Mouse (Mus musculus) heart, embryonic 14.5 days (tissue): ENCODE measurements around the gene Ephx1. TPM values are rescaled to one million over a fixed set of nuclear protein-coding genes. Genes with fewer than 3 reads are reported as not detected.
A peak's percentile ranks its signal among the peaks of the same experiment; 100 is the strongest.
"Not testable (repeated sequence)": the region's sequence is repeated elsewhere in the genome, so short reads cannot be mapped to it uniquely, and the experiment has no call there.

Experiments
- ATAC-seq: fragments of 200-750 bp; cut with Nextera tagmentation; 2 replicates; pipeline ENCODE4 v1.8.0; 2017; ENCODE audit warnings: low read depth, moderate TSS enrichment; ENCODE audit not compliant: insufficient number of reproducible peaks, insufficient read depth, low FRiP score
- H3K27ac ChIP-seq, 2 experiments: fragments of 200-500 bp in 1 of 2; fragments of 300-500 bp in 1 of 2; sonication (generic) in 1 of 2; replicated peaks in 1 of 2; 2 replicates each; pipeline ENCODE4 v1.5.1; 2012 to 2014; ENCODE audit warnings: low read depth in 2 of 2, low read length in 2 of 2, control low read depth in 1 of 2, mild to moderate bottlenecking in 1 of 2, mixed read lengths in 1 of 2; ENCODE audit not compliant: control insufficient read depth in 1 of 2, insufficient read depth in 1 of 2
- H3K27me3 ChIP-seq: fragments of 300-500 bp; sonication (generic); 2 replicates; pipeline ENCODE4 v1.6.1; 2014; ENCODE audit warnings: mild to moderate bottlenecking, low read length, control low read depth; ENCODE audit not compliant: control insufficient read depth, insufficient read depth
- H3K36me3 ChIP-seq: fragments of 300-500 bp; sonication (generic); 2 replicates; pipeline ENCODE4 v1.6.1; 2014; ENCODE audit warnings: mild to moderate bottlenecking, control low read depth, low read length, mixed read lengths; ENCODE audit not compliant: control insufficient read depth, insufficient read depth
- H3K4me1 ChIP-seq, 2 experiments: fragments of 200-500 bp in 1 of 2; fragments of 300-500 bp in 1 of 2; sonication (generic) in 1 of 2; 2 replicates each; pipeline ENCODE4 v1.6.1; 2012 to 2014; ENCODE audit warnings: low read length in 2 of 2, control low read depth in 1 of 2, mixed read lengths in 1 of 2; ENCODE audit not compliant: control insufficient read depth in 2 of 2, insufficient read depth in 2 of 2
- H3K4me2 ChIP-seq: fragments of 300-500 bp; sonication (generic); 2 replicates; pipeline ENCODE4 v1.6.1; 2014; ENCODE audit warnings: mild to moderate bottlenecking, low read length
- H3K4me3 ChIP-seq, 2 experiments: fragments of 200-500 bp in 1 of 2; fragments of 300-500 bp in 1 of 2; sonication (generic) in 1 of 2; 2 replicates each; pipeline ENCODE4 v1.5.1; 2012 to 2014; ENCODE audit warnings: low read length in 2 of 2, mild to moderate bottlenecking in 2 of 2, control low read depth in 1 of 2, low read depth in 1 of 2, moderate library complexity in 1 of 2; ENCODE audit not compliant: control insufficient read depth in 1 of 2, insufficient read depth in 1 of 2
- H3K9ac ChIP-seq: fragments of 300-500 bp; sonication (generic); 2 replicates; pipeline ENCODE4 v1.6.1; 2014; ENCODE audit warnings: mild to moderate bottlenecking, low read length
- H3K9me3 ChIP-seq: fragments of 300-500 bp; sonication (generic); 2 replicates; pipeline ENCODE4 v1.6.1; 2016; ENCODE audit warnings: low read length, control low read depth; ENCODE audit not compliant: control insufficient read depth
- WGBS: fragments of 180-500 bp; shearing (Covaris S2); extraction: QIAGEN DNeasy Blood & Tissue Kit; methylation state at CpG from one replicate; pipeline ENCODE4 v1.1.7; 2014; 5-methylcytosine and 5-hydroxymethylcytosine counted together
- polyA plus RNA-seq: library from polyadenylated mRNA; unstranded; fragments of >200 nt; fragmentation: Nextera tagmentation; extraction: Ambion mirVana; gene quantifications from 2 replicates; pipeline ENCODE4 v1.2.1, GENCODE M21; 2014

The Ephx1 gene
- polyA plus RNA-seq, 1 experiment from 2014 or later, result 10.5 TPM

- Histone ChIP-seq H3K9ac (no peak within 1 kb of the TSS), H3K36me3 (no peaks in the 10 kb centered on the region), H3K4me2 (no peak within 1 kb of the TSS), H3K4me3 (no peak within 1 kb of the TSS), H3K27ac (no peak within 1 kb of the TSS), H3K9me3 (no peaks in the 10 kb centered on the region), H3K27me3 (no peaks in the 10 kb centered on the region), H3K4me1 (no peaks in the 10 kb centered on the region)
- no peak for ATAC-seq
- WGBS, result 73% methylated on average over 6 of the region's 6 CpGs
These were observed 30.2 kb upstream of the Ephx1 start, which contains the start of gene 9130409I23Rik for GRCm38 (mm10) chr1:181050937-181051336. 9130409I23Rik (plus strand) TSS chr1:181051237.

GRCm38 (mm10) chr1:181049328-181049842, 28.7 kb upstream of the Ephx1 start:
- Histone ChIP-seq H3K4me3 (no peak overlapping the region), H3K9me3 (no peaks in the 10 kb centered on the region), H3K27me3 (no peaks in the 10 kb centered on the region), H3K36me3 (no peaks in the 10 kb centered on the region), H3K4me2 (no peak overlapping the region), H3K27ac (no peak overlapping the region), H3K9ac (no peak overlapping the region), H3K4me1 (no peaks in the 10 kb centered on the region)
- no peak for ATAC-seq

GRCm38 (mm10) chr1:181047520-181047919, 26.8 kb upstream of the Ephx1 start:
- H3K9ac ChIP-seq, result no peak overlapping the region
- ATAC-seq, result no peak
- H3K9me3 ChIP-seq, result no peaks in the 10 kb centered on the region
- H3K27me3 ChIP-seq, result no peaks in the 10 kb centered on the region
- H3K4me2 ChIP-seq, result no peak overlapping the region
- H3K4me3 ChIP-seq, result no peak overlapping the region
- WGBS, result 49% methylated on average over 1 of the region's 1 CpGs
- H3K27ac ChIP-seq, result no peak overlapping the region
- H3K36me3 ChIP-seq, result no peaks in the 10 kb centered on the region
- no peaks in the 10 kb centered on the region for H3K4me1 ChIP-seq

GRCm38 (mm10) chr1:181039652-181040051, 18.9 kb upstream of the Ephx1 start:
- Histone ChIP-seq H3K27ac (no peak overlapping the region), H3K4me2 (no peak overlapping the region; the same call in 1 of the 2 replicates), H3K9ac (no peak overlapping the region), H3K4me3 (no peak overlapping the region), H3K4me1 (no peaks in the 10 kb centered on the region), H3K27me3 (peaks cover 3% of the 10 kb centered on the region; the same call in 1 of the 2 replicates), H3K36me3 (no peaks in the 10 kb centered on the region), H3K9me3 (no peaks in the 10 kb centered on the region)
- WGBS, result 10% methylated on average over 4 of the region's 4 CpGs
- no peak for ATAC-seq

- ATAC-seq, result no peak
- WGBS, result 65% methylated on average over 4 of the region's 4 CpGs
- Histone ChIP-seq H3K4me3 (no peak overlapping the region), H3K27ac (no peak overlapping the region), H3K4me1 (no peaks in the 10 kb centered on the region), H3K9ac (no peak overlapping the region), H3K36me3 (no peaks in the 10 kb centered on the region), H3K27me3 (peaks cover 3% of the 10 kb centered on the region; the same call in 1 of the 2 replicates), H3K4me2 (no peak overlapping the region), H3K9me3 (no peaks in the 10 kb centered on the region)
These were observed 16.9 kb upstream of the Ephx1 start for GRCm38 (mm10) chr1:181037623-181038022.

- H3K4me2 ChIP-seq, ATAC-seq, H3K27me3 ChIP-seq, H3K4me1 ChIP-seq, H3K4me3 ChIP-seq, H3K36me3 ChIP-seq, H3K27ac ChIP-seq, H3K9me3 ChIP-seq, H3K9ac ChIP-seq: not testable (repeated sequence)
- 91% methylated on average over 5 of the region's 5 CpGs for WGBS
These were observed 14.5 kb upstream of the Ephx1 start for GRCm38 (mm10) chr1:181035015-181035778.

- H3K4me3 ChIP-seq, result no peak overlapping the region
- H3K27ac ChIP-seq, result no peak overlapping the region
- no peaks in the 10 kb centered on the region for H3K9me3 ChIP-seq
- H3K4me1 ChIP-seq, result no peaks in the 10 kb centered on the region
- H3K4me2 ChIP-seq, result no peak overlapping the region
- 0 out of 2 replicates have a peak, but pooled peaks have one; percentile 47 for ATAC-seq
- H3K36me3 ChIP-seq, result no peaks in the 10 kb centered on the region
- no peak overlapping the region for H3K9ac ChIP-seq
- peaks cover 5% of the 10 kb centered on the region; the same call in 1 of the 2 replicates for H3K27me3 ChIP-seq
- WGBS, result 13% methylated on average over 1 of the region's 1 CpGs
These were observed 1.6 kb upstream of the Ephx1 start for GRCm38 (mm10) chr1:181022265-181022664.
